Mouse (Mus musculus): ENCODE data around the gene Mre11a. TPM values are rescaled to one million over a fixed set of nuclear protein-coding genes. Genes with fewer than 3 reads are reported as not detected.
"Not testable (repeated sequence)": the region's sequence is repeated elsewhere in the genome, so short reads cannot be mapped to it uniquely, and the experiment has no call there.

Gene Mre11a
- polyA plus RNA-seq, 1 experiment from 2014 or later = 9.7 TPM

DNA sequence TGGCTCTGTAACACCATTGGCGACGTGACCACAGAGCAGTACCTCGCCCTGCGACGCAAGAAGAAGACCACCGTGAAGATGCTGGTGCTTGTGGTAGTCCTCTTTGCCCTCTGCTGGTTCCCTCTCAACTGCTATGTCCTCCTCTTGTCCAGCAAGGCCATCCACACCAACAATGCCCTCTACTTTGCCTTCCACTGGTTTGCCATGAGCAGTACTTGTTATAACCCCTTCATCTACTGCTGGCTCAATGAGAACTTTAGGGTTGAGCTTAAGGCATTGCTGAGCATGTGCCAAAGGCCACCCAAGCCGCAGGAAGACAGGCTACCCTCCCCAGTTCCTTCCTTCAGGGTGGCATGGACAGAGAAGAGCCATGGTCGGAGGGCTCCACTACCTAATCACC, 83.9 kb downstream of the Mre11a start:
- Histone ChIP-seq H3K36me3 (ENCODE audit: control insufficient read depth, insufficient read depth, low read length) (no peaks in the 10 kb centered on the region), H3K27me3 (ENCODE audit: control insufficient read depth, insufficient read depth, low read length) (no peaks in the 10 kb centered on the region), H3K4me3 (ENCODE audit: low read depth, low read length) (no peak overlapping the region), H3K9me3 (ENCODE audit: control insufficient read depth, low read length) (no peaks in the 10 kb centered on the region), H3K4me1 (replicated peaks; ENCODE audit: control insufficient read depth, insufficient read depth) (no peaks in the 10 kb centered on the region), H3K4me2 (replicated peaks; ENCODE audit: low read depth) (no peak overlapping the region), H3K27ac (replicated peaks) (no peak overlapping the region), H3K9ac (ENCODE audit: low read length) (no peak overlapping the region)
- ATAC-seq (ENCODE audit: low FRiP score, low TSS enrichment) (no peak), DNase-seq (ENCODE audit: low spot score) (no peak)
- TF ChIP-seq CTCF (IDR thresholded peaks at IDR 0.05; ENCODE audit: low read depth) = no peak
- no peak for TF ChIP-seq EP300 (optimal IDR thresholded peaks at IDR 0.05)
- WGBS = 93% methylated on average over 8 of the region's 8 CpGs

DNA sequence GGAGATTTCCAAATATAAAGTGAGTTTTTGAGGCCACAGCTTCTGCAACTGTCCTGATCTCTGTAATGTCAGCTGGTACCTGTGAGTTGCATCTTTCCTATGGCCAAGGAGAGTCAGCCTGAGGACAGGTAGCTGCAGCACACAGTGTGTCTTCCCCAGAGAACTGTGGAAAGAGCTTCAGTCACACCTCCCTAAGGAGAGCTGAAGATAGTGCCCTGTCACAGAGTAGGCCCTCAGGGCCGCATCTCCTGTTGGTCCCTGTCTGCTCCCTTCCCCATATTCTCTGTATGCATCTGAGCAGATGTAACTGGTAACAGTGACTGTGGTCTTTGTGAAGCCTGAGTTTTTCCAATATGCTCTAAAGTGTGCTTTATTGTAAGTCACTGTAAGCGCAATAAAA, 85.9 kb downstream of the Mre11a start:
- DNase-seq (ENCODE audit: low spot score) = no peak
- ATAC-seq (ENCODE audit: low FRiP score, low TSS enrichment) = no peak
- no peaks in the 10 kb centered on the region for H3K27me3 ChIP-seq (ENCODE audit: control insufficient read depth, insufficient read depth, low read length)
- TF ChIP-seq EP300 (optimal IDR thresholded peaks at IDR 0.05) (no peak), CTCF (IDR thresholded peaks at IDR 0.05; ENCODE audit: low read depth) (no peak)
- H3K4me1 ChIP-seq (replicated peaks; ENCODE audit: control insufficient read depth, insufficient read depth) = no peaks in the 10 kb centered on the region
- H3K4me3 ChIP-seq (ENCODE audit: low read depth, low read length) = no peak overlapping the region
- WGBS = 88% methylated on average over 2 of the region's 2 CpGs
- no peaks in the 10 kb centered on the region for H3K36me3 ChIP-seq (ENCODE audit: control insufficient read depth, insufficient read depth, low read length)
- H3K4me2 ChIP-seq (replicated peaks; ENCODE audit: low read depth) = no peak overlapping the region
- no peak overlapping the region for H3K27ac ChIP-seq (replicated peaks)
- no peak overlapping the region for H3K9ac ChIP-seq (ENCODE audit: low read length)
- no peaks in the 10 kb centered on the region for H3K9me3 ChIP-seq (ENCODE audit: control insufficient read depth, low read length)

DNA sequence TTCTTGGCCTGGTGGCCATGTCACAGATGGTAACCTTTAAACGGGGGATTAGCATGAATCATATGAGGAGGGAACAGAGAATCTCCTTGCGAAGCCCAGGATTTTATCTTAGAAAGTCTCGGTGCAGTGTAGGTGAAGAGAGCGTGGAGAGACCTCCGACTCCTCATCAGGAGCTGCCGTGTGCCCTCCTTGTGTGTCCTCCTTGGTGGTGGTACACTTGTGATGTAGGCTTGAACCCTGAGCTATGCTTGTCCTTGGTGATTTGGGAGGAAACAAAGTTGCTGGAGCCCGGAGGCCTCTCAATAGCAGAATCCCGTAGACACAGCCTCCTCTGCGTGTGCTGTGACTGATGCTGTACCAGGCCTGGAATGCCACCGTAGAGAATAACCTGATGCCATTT, 86.3 kb downstream of the Mre11a start:
- DNase-seq (ENCODE audit: low spot score) (no peak), ATAC-seq (ENCODE audit: low FRiP score, low TSS enrichment) (no peak)
- Histone ChIP-seq H3K27me3 (ENCODE audit: control insufficient read depth, insufficient read depth, low read length) (no peaks in the 10 kb centered on the region), H3K9me3 (ENCODE audit: control insufficient read depth, low read length) (no peaks in the 10 kb centered on the region), H3K36me3 (ENCODE audit: control insufficient read depth, insufficient read depth, low read length) (no peaks in the 10 kb centered on the region), H3K4me1 (replicated peaks; ENCODE audit: control insufficient read depth, insufficient read depth) (no peaks in the 10 kb centered on the region), H3K4me3 (ENCODE audit: low read depth, low read length) (no peak overlapping the region), H3K27ac (replicated peaks) (no peak overlapping the region), H3K4me2 (replicated peaks; ENCODE audit: low read depth) (no peak overlapping the region), H3K9ac (ENCODE audit: low read length) (no peak overlapping the region)
- 87% methylated on average over 10 of the region's 10 CpGs for WGBS
- no peak for TF ChIP-seq EP300 (optimal IDR thresholded peaks at IDR 0.05)
- no peak for TF ChIP-seq CTCF (IDR thresholded peaks at IDR 0.05; ENCODE audit: low read depth)

DNA sequence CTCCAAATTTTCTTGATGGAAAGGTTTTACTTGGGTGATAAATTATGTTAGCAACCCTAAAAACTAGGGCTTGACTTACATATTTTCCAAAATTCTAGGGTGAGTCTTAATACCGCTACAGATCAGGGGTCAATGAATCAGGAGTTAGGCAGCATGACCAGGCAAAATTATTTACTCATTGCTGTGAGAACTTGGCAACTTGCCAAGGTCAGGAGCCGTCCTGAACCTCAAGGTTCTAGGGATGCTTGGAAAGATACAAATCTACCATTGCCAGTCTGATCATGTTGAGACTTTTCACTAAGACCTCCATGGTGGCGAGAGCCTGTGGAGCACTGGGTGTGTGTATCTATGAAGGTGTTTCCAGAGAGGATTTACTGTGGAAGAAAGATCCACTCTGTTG, 87.1 kb downstream of the Mre11a start:
- ATAC-seq (ENCODE audit: low FRiP score, low TSS enrichment) (no peak), DNase-seq (ENCODE audit: low spot score) (no peak)
- Histone ChIP-seq H3K4me3 (ENCODE audit: low read depth, low read length) (no peak overlapping the region), H3K9me3 (ENCODE audit: control insufficient read depth, low read length) (no peaks in the 10 kb centered on the region), H3K27me3 (ENCODE audit: control insufficient read depth, insufficient read depth, low read length) (no peaks in the 10 kb centered on the region), H3K27ac (replicated peaks) (no peak overlapping the region), H3K4me2 (replicated peaks; ENCODE audit: low read depth) (no peak overlapping the region), H3K9ac (ENCODE audit: low read length) (no peak overlapping the region), H3K36me3 (ENCODE audit: control insufficient read depth, insufficient read depth, low read length) (no peaks in the 10 kb centered on the region), H3K4me1 (replicated peaks; ENCODE audit: control insufficient read depth, insufficient read depth) (no peaks in the 10 kb centered on the region)
- TF ChIP-seq EP300 (optimal IDR thresholded peaks at IDR 0.05) (no peak), CTCF (IDR thresholded peaks at IDR 0.05; ENCODE audit: low read depth) (no peak)
- 46% methylated on average over 3 of the region's 3 CpGs for WGBS

DNA sequence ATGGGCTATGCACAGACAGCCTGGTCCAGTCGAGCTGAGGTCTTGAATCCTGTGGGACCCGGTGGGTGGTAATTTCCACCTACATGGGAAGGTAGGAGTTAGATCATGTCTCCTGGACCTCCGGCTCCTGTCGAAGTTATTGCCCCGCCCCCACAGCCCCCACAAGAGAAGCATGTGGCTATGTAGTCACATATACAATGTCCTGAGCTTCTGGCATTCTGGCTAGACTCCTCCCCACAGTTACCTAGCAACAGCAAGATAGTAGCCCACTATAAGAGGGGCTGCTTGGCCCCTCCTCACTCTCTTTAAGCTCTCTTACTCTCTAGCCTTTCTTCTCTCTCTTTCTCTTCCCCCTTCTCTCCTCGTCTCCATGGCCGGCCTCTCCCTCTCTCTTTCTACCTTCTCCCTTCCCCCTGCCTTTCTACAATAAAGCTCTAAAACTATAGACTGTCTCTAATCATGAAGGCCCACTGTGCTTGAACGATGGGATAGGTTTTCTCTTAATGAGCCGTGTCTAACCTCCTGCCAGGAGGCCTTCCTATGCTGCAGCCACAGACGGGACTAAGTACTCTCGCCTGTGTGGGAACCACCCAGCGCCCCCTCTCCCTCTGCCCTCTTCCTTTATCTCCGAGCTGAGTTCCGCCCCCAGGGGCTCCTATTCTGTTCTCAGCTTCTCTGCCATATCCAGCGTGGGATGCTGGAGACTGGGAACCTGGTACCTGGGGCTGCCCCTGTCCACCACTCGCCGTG, 87.9 kb downstream of the Mre11a start:
- WGBS = 55% methylated on average over 17 of the region's 17 CpGs
- no peak for DNase-seq (ENCODE audit: low spot score)
- Histone ChIP-seq H3K9me3 (ENCODE audit: control insufficient read depth, low read length) (no peaks in the 10 kb centered on the region), H3K4me2 (replicated peaks; ENCODE audit: low read depth) (no peak overlapping the region), H3K4me3 (ENCODE audit: low read depth, low read length) (no peak overlapping the region), H3K27ac (replicated peaks) (no peak overlapping the region), H3K9ac (ENCODE audit: low read length) (no peak overlapping the region), H3K36me3 (ENCODE audit: control insufficient read depth, insufficient read depth, low read length) (no peaks in the 10 kb centered on the region), H3K27me3 (ENCODE audit: control insufficient read depth, insufficient read depth, low read length) (no peaks in the 10 kb centered on the region), H3K4me1 (replicated peaks; ENCODE audit: control insufficient read depth, insufficient read depth) (no peaks in the 10 kb centered on the region)
- no peak for ATAC-seq (ENCODE audit: low FRiP score, low TSS enrichment)
- TF ChIP-seq CTCF (IDR thresholded peaks at IDR 0.05; ENCODE audit: low read depth) (no peak), EP300 (optimal IDR thresholded peaks at IDR 0.05) (no peak)

DNA sequence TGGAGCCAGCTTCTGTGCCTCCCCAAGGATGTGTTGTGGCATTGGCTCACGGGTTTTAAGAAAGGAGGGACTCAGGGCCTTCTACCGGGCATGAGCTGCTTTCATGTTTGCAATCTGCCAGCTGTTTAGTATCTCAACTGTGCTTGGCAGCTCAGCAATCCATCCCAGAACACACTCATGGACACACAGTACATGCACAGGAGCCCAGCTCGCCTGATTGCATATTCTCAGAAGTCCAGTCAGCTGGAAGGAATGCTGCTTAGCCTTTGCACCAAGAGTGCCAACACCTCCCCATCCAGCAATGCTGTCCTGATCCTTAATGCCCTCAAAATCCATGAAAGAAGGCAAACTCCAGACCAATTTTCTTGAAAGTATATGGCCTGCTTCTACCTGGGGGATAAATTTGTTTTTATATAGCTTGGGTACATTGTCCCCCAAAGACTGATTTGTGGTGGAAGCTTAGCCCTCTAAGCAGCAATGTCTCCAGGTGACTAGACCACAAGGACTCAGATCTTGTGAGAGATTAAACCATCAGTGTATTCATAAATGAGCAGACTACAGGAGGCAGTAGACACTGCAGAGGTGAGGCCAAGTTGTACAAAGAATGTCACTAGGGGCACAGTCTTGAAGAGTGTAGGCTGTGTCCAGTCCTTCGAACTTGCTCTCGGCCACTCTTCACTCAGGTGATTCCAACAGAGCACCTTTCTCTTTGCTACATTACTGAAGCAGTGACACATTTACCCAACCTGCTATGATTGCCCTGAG, 91.5 kb downstream of the Mre11a start:
- no peak for ATAC-seq (ENCODE audit: low FRiP score, low TSS enrichment)
- no peaks in the 10 kb centered on the region for H3K36me3 ChIP-seq (ENCODE audit: control insufficient read depth, insufficient read depth, low read length)
- no peaks in the 10 kb centered on the region for H3K27me3 ChIP-seq (ENCODE audit: control insufficient read depth, insufficient read depth, low read length)
- H3K9me3 ChIP-seq (ENCODE audit: control insufficient read depth, low read length) = no peaks in the 10 kb centered on the region
- no peak overlapping the region for H3K9ac ChIP-seq (ENCODE audit: low read length)
- no peak overlapping the region for H3K27ac ChIP-seq (replicated peaks)
- DNase-seq (ENCODE audit: low spot score) = no peak
- 66% methylated on average over 5 of the region's 5 CpGs for WGBS
- TF ChIP-seq EP300 (optimal IDR thresholded peaks at IDR 0.05) (no peak), CTCF (IDR thresholded peaks at IDR 0.05; ENCODE audit: low read depth) (no peak)
- H3K4me1 ChIP-seq (replicated peaks; ENCODE audit: control insufficient read depth, insufficient read depth) = no peaks in the 10 kb centered on the region
- H3K4me3 ChIP-seq (ENCODE audit: low read depth, low read length) = no peak overlapping the region
- H3K4me2 ChIP-seq (replicated peaks; ENCODE audit: low read depth) = no peak overlapping the region

DNA sequence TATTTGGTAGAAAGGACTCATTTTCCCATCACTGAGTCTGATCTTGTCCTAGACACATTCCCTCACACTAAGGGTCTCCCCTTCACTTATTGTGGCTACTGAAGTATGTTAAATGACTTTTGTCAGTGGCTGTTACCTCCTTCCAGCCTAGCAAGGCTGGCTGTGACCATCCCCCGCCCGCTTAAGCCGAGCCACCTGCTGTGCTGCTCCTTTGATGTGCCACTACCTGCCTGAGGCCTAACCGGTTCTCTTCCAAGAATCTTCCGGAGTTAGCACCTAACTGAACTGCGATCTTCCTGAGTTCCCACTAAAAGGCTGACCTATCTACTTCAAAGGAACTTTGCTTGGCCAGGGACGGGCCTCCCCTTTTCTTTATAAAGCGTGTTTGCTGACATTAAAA, 92.1 kb downstream of the Mre11a start:
- DNase-seq (ENCODE audit: low spot score); H3K36me3 ChIP-seq (ENCODE audit: control insufficient read depth, insufficient read depth, low read length); H3K27me3 ChIP-seq (ENCODE audit: control insufficient read depth, insufficient read depth, low read length); H3K9me3 ChIP-seq (ENCODE audit: control insufficient read depth, low read length); H3K27ac ChIP-seq (replicated peaks); H3K4me1 ChIP-seq (replicated peaks; ENCODE audit: control insufficient read depth, insufficient read depth); H3K9ac ChIP-seq (ENCODE audit: low read length); H3K4me2 ChIP-seq (replicated peaks; ENCODE audit: low read depth); H3K4me3 ChIP-seq (ENCODE audit: low read depth, low read length); ATAC-seq (ENCODE audit: low FRiP score, low TSS enrichment): not testable (repeated sequence)
- 27% methylated on average over 8 of the region's 8 CpGs for WGBS
